Mouse (Mus musculus) G1E-ER4 (cell line): ENCODE measurements at regions not wholly inside any gene's neighbourhood (a gene's known extent, or its start where the extent isn't known, plus 50 kb on each side); places are given as distances from the start of the nearest gene placed in this dataset.

ENCODE experiments used
- GATA1 ChIP-seq: IDR thresholded peaks from one replicate; pipeline ENCODE4 v1.8.0; 2012; ENCODE audit warnings: low read length, inconsistent platforms

GRCm38 (mm10) chr10:25051998-25052397 is 124.7 kb upstream of the Arg1 start:
- no peak for TF ChIP-seq GATA1

- TF ChIP-seq GATA1, result no peak
Measured at GRCm38 (mm10) chr10:25051368-25051874, 124.1 kb upstream of the Arg1 start.

- TF ChIP-seq GATA1, result no peak
Measured at GRCm38 (mm10) chr10:25041221-25041620, 113.9 kb upstream of the Arg1 start.

GRCm38 (mm10) chr10:25039926-25040325 is 112.6 kb upstream of the Arg1 start:
- no peak for TF ChIP-seq GATA1

- no peak for TF ChIP-seq GATA1
Measured at GRCm38 (mm10) chr10:25036928-25037327, 109.6 kb upstream of the Arg1 start.

- no peak for TF ChIP-seq GATA1
Measured at GRCm38 (mm10) chr10:25035363-25035762, 108.1 kb upstream of the Arg1 start.

GRCm38 (mm10) chr10:25032625-25033024 is 105.3 kb upstream of the Arg1 start:
- TF ChIP-seq GATA1, result no peak

GRCm38 (mm10) chr10:25029387-25029915 is 102.2 kb upstream of the Arg1 start:
- TF ChIP-seq GATA1, result no peak

- no peak for TF ChIP-seq GATA1
Measured at GRCm38 (mm10) chr10:25023601-25024157, 96.4 kb upstream of the Arg1 start.

- no peak for TF ChIP-seq GATA1
Measured at GRCm38 (mm10) chr10:25023044-25023540, 95.8 kb upstream of the Arg1 start.

GRCm38 (mm10) chr10:25018946-25019345 is 91.7 kb upstream of the Arg1 start:
- no peak for TF ChIP-seq GATA1

- no peak for TF ChIP-seq GATA1
Measured at GRCm38 (mm10) chr10:25017843-25018242, 90.6 kb upstream of the Arg1 start.

- TF ChIP-seq GATA1, result no peak
Measured at GRCm38 (mm10) chr10:25016110-25016509, 88.8 kb upstream of the Arg1 start.

- TF ChIP-seq GATA1, result no peak
Measured at GRCm38 (mm10) chr10:25012129-25012528, 84.8 kb upstream of the Arg1 start.

GRCm38 (mm10) chr10:25001299-25001698 is 74.0 kb upstream of the Arg1 start:
- TF ChIP-seq GATA1, result no peak

- TF ChIP-seq GATA1, result no peak
Measured at GRCm38 (mm10) chr10:25000231-25001222, 73.2 kb upstream of the Arg1 start.
